Mouse (Mus musculus) stomach, embryonic 15.5 days (tissue): ENCODE measurements around the gene Ssr4. TPM values are rescaled to one million over a fixed set of nuclear protein-coding genes. Genes with fewer than 3 reads are reported as not detected.
"Not testable (repeated sequence)": the region's sequence is repeated elsewhere in the genome, so short reads cannot be mapped to it uniquely, and the experiment has no call there.

Experiments
- ATAC-seq: fragments of 200-750 bp; cut with Nextera tagmentation; 2 replicates; pipeline ENCODE4 v1.8.0; 2017; ENCODE audit warnings: low read depth, moderate number of reproducible peaks, moderate TSS enrichment; ENCODE audit not compliant: insufficient read depth, low FRiP score
- H3K27ac ChIP-seq: fragments of 300-500 bp; sonication (generic); 2 replicates; pipeline ENCODE4 v1.5.1; 2015; ENCODE audit warnings: mild to moderate bottlenecking, inconsistent platforms
- H3K27me3 ChIP-seq: fragments of 300-500 bp; sonication (generic); replicated peaks from 2 replicates; pipeline ENCODE4 v1.6.1; 2015; ENCODE audit warnings: inconsistent platforms
- H3K36me3 ChIP-seq: fragments of 300-500 bp; sonication (generic); 2 replicates; pipeline ENCODE4 v1.6.1; 2015; ENCODE audit warnings: inconsistent platforms
- H3K4me1 ChIP-seq: fragments of 300-500 bp; sonication (generic); 2 replicates; pipeline ENCODE4 v1.6.1; 2015; ENCODE audit warnings: inconsistent platforms
- H3K4me2 ChIP-seq: fragments of 300-500 bp; sonication (generic); 2 replicates; pipeline ENCODE4 v1.6.1; 2015; ENCODE audit warnings: mild to moderate bottlenecking, inconsistent platforms
- H3K4me3 ChIP-seq: fragments of 300-500 bp; sonication (generic); replicated peaks from 2 replicates; pipeline ENCODE4 v1.5.1; 2015; ENCODE audit warnings: inconsistent platforms
- H3K9ac ChIP-seq: fragments of 300-500 bp; sonication (generic); 2 replicates; pipeline ENCODE4 v1.6.1; 2015; ENCODE audit warnings: inconsistent platforms
- H3K9me3 ChIP-seq: fragments of 300-500 bp; sonication (generic); 2 replicates; pipeline ENCODE4 v1.6.1; 2016; ENCODE audit warnings: inconsistent platforms
- WGBS: fragments of 180-500 bp; shearing (Covaris S2); methylation state at CpG from one replicate; pipeline ENCODE4 v1.1.7; 2015; 5-methylcytosine and 5-hydroxymethylcytosine counted together
- polyA plus RNA-seq: library from polyadenylated mRNA; unstranded; fragments of >200 nt; fragmentation: Nextera tagmentation; extraction: Ambion mirVana; gene quantifications from 2 replicates; pipeline ENCODE4 v1.2.1, GENCODE M21; 2015

Ssr4 gene
- polyA plus RNA-seq: 253 and 266 TPM in 2 replicates

- ATAC-seq: peak; percentile 94
- peak within 1 kb of the TSS; percentile 63 for H3K9ac ChIP-seq
- H3K4me1 ChIP-seq: peaks cover 10% of the 10 kb centered on the region; the same call in 1 of the 2 replicates
- H3K36me3 ChIP-seq: no peaks in the 10 kb centered on the region; the same call in 1 of the 2 replicates
- peak within 1 kb of the TSS; percentile 63 for H3K4me3 ChIP-seq
- no peaks in the 10 kb centered on the region for H3K9me3 ChIP-seq
- H3K4me2 ChIP-seq: peak within 1 kb of the TSS; percentile 57
- peak within 1 kb of the TSS; percentile 93 for H3K27ac ChIP-seq
- H3K27me3 ChIP-seq: no peaks in the 10 kb centered on the region
- 16% methylated on average over 52 of the region's 52 CpGs for WGBS
Observed at GRCm38 (mm10) chrX:73786364-73787224, at the start of gene Ssr4, which contains the start of gene Idh3g. Ssr4 (plus strand) TSS chrX:73787028. Idh3g (minus strand) TSS chrX:73786897.

DNA sequence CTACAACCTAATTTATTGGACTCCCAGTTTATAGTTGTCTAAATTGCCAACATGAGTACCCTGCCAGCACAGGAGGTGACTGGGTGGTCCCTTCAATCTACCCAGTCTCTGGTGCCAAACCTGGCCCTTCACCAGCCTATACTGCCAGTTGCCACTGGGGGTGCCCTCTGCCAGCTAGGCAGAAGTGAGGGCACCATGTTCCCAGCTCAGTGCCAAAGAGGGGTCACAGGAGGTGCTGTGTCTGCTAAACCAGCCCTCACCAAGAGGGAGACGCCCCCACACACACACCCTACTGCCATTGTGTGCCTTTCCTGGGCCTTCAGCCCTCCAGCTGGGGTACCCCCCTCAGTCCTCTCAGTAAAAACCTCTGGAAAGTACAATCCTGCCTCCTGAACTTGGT is 48.7 kb upstream of the Ssr4 start:
- no peaks in the 10 kb centered on the region for H3K4me1 ChIP-seq
- 61% methylated on average over 1 of the region's 1 CpGs for WGBS
- no peak overlapping the region for H3K4me3 ChIP-seq
- no peaks in the 10 kb centered on the region for H3K27me3 ChIP-seq
- H3K36me3 ChIP-seq: no peaks in the 10 kb centered on the region
- no peaks in the 10 kb centered on the region for H3K9me3 ChIP-seq
- H3K9ac ChIP-seq: no peak overlapping the region
- no peak overlapping the region for H3K27ac ChIP-seq
- H3K4me2 ChIP-seq: no peak overlapping the region
- no peak for ATAC-seq

DNA sequence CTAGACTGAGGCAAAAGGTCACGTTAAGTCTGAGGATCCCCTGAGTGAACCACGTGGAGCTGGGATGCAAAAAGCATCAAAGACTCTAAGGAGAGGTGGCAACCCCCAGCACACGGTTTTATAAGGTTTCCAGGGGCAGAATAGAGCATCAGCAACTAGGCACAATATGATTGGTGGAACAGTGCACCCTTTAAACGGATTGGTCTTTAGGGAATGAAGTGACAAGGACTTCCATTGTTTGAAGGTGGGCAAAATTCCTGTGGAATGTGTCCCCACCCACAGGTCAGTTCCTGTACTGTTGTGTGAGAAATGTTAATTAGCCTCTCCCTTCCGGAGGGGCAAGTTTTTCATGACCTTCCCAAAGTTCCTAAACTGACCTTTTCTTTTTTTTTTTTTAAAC is 47.7 kb upstream of the Ssr4 start:
- Histone ChIP-seq H3K27ac (no peak overlapping the region), H3K36me3 (no peaks in the 10 kb centered on the region), H3K4me1 (no peaks in the 10 kb centered on the region), H3K27me3 (no peaks in the 10 kb centered on the region), H3K9ac (no peak overlapping the region), H3K4me2 (no peak overlapping the region), H3K4me3 (no peak overlapping the region), H3K9me3 (no peaks in the 10 kb centered on the region)
- 57% methylated on average over 5 of the region's 5 CpGs for WGBS
- no peak for ATAC-seq

DNA sequence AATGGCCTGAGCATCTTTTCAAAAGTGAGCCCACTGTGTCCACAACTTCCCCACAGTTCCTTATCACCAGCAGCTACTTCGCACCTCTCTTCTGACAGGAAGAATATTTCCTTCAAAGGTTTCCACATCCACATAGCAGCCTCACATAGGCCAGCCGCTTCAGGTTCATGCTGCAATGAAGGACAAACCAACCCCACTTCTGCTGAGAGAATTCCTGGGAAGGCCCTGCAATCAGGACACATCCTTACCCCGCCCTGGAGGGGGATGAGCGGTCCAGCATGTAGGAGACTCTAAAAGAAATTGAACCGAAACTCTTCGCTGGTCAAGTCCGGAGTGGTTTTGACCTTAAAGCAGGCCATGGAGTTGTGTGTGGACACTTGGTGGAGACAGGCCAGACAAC is 47.0 kb upstream of the Ssr4 start:
- H3K9me3 ChIP-seq, H3K4me1 ChIP-seq, H3K27me3 ChIP-seq, H3K4me3 ChIP-seq, H3K36me3 ChIP-seq, H3K4me2 ChIP-seq, H3K27ac ChIP-seq, ATAC-seq, H3K9ac ChIP-seq: not testable (repeated sequence)
- WGBS: 94% methylated on average over 7 of the region's 7 CpGs

- Histone ChIP-seq H3K9me3 (no peaks in the 10 kb centered on the region), H3K27me3 (no peaks in the 10 kb centered on the region), H3K4me3 (no peak overlapping the region), H3K36me3 (no peaks in the 10 kb centered on the region), H3K27ac (no peak overlapping the region), H3K4me1 (no peaks in the 10 kb centered on the region), H3K4me2 (no peak overlapping the region), H3K9ac (no peak overlapping the region)
- ATAC-seq: no peak
- WGBS: 60% methylated on average over 1 of the region's 1 CpGs
Observed at GRCm38 (mm10) chrX:73744774-73745481, 41.9 kb upstream of the Ssr4 start.

GRCm38 (mm10) chrX:73748977-73749376 is 37.9 kb upstream of the Ssr4 start:
- no peak for ATAC-seq

DNA sequence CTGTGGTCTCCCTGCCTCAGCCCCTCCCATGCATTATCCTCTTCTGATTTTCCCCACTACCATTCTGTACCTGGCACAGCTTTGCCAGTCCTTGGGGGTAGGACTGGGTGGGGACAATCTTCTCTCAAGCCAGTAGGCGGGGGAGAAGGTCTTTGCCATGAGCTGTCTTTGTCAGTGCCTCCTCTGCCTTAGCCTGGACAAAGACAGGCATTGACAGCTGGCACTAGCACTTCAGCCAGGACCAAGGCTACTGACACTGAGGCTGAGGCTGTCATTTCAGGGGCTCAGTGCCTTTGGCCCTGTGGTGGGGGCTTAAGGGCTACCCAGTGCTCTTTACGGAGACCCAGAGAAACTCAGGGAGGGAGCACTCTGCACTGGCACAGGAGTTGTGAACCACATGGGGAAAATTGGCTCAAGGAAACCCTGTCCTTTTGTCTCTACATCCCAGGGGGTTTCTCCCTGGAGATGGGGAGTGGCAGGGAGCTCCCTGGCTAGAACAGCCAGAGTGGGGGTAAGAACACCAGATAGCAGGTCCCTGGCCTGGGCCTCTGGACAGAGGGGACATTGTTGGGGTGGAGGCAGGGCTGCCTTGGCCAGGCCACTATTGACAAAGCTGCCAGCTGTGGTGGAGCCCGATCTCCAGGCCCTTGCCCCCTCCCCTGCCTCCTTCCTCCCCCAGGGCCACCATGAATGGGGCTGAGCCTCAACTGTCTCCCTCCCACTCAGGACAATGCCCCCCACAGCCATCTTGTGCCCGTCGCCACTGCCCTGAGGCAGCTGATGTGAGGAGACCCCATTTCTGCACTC is 30.3 kb upstream of the Ssr4 start, which contains the start of gene Plxnb3:
Gene Plxnb3 (plus strand): TSS at position 757 of the 807 bp plus-strand sequence.
- no peaks in the 10 kb centered on the region for H3K9me3 ChIP-seq
- H3K4me3 ChIP-seq: no peak within 1 kb of the TSS
- no peak within 1 kb of the TSS for H3K9ac ChIP-seq
- no peaks in the 10 kb centered on the region for H3K36me3 ChIP-seq
- peak; percentile 35; the same call in 1 of the 2 replicates for ATAC-seq
- H3K4me1 ChIP-seq: no peaks in the 10 kb centered on the region
- WGBS: 78% methylated on average over 5 of the region's 5 CpGs
- no peak within 1 kb of the TSS for H3K4me2 ChIP-seq
- H3K27me3 ChIP-seq: no peaks in the 10 kb centered on the region; the same call in 1 of the 2 replicates
- no peak within 1 kb of the TSS for H3K27ac ChIP-seq

More at GRCm38 (mm10) chrX:73748977-73749376, 37.9 kb upstream of the Ssr4 start:
- no peaks in the 10 kb centered on the region for H3K9me3 ChIP-seq
- no peak overlapping the region for H3K27ac ChIP-seq
- no peak overlapping the region for H3K9ac ChIP-seq
- 100% methylated on average over 1 of the region's 1 CpGs for WGBS
- H3K4me2 ChIP-seq: no peak overlapping the region
- H3K36me3 ChIP-seq: no peaks in the 10 kb centered on the region
- no peaks in the 10 kb centered on the region for H3K4me1 ChIP-seq
- H3K27me3 ChIP-seq: no peaks in the 10 kb centered on the region
- H3K4me3 ChIP-seq: no peak overlapping the region

- 83% methylated on average over 13 of the region's 13 CpGs for WGBS
- Histone ChIP-seq H3K9me3 (no peaks in the 10 kb centered on the region), H3K27me3 (no peaks in the 10 kb centered on the region; the same call in 1 of the 2 replicates), H3K9ac (no peak overlapping the region), H3K27ac (no peak overlapping the region), H3K4me1 (no peaks in the 10 kb centered on the region), H3K36me3 (no peaks in the 10 kb centered on the region), H3K4me2 (no peak overlapping the region), H3K4me3 (no peak overlapping the region)
- ATAC-seq: no peak
Observed at GRCm38 (mm10) chrX:73758611-73759290, 28.1 kb upstream of the Ssr4 start.

DNA sequence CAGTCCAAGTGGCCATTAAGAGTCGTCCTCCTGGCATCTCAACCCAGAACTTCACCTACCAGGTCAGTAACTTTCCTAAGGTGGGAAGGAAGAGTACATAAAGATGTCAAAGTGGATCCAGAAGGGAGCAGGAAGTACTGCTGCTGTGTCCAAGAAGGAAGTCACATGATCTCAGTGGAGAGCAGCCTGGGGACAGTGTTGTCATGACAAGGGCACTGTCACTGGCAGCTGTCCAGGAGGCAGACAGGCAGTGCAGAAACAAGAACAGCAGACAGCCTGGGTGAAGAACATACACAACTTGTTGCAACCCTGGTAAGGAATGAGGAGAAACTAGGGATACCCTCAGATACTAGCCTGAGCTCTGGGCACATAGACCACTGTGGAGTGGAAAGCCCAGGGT is 21.5 kb upstream of the Ssr4 start:
- H3K27ac ChIP-seq: no peak overlapping the region
- H3K4me1 ChIP-seq: no peaks in the 10 kb centered on the region
- H3K4me2 ChIP-seq: no peak overlapping the region
- ATAC-seq: no peak
- no peak overlapping the region for H3K9ac ChIP-seq
- no peaks in the 10 kb centered on the region for H3K9me3 ChIP-seq
- WGBS: 75% methylated on average over 1 of the region's 1 CpGs
- H3K4me3 ChIP-seq: no peak overlapping the region
- no peaks in the 10 kb centered on the region for H3K27me3 ChIP-seq
- H3K36me3 ChIP-seq: no peaks in the 10 kb centered on the region

DNA sequence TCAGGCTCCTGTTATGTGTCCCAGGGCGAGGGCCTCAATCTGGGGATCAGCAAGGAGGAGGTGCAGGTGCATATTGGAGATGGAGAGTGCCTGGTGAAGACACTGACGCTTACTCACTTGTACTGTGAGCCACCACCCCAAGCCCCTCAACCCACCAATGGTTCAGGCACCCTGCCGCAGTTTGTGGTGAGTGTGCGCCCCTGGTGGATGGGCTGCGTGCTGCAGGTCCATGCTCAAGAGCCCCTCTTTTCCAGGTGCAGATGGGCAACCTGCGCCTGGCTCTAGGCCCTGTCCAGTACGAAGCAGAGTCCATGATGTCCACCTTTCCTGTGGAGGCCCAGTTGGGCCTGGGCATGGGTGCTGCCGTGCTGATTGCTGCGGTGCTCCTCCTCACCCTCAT is 19.6 kb upstream of the Ssr4 start:
- no peaks in the 10 kb centered on the region for H3K36me3 ChIP-seq
- no peak overlapping the region for H3K4me3 ChIP-seq
- no peak overlapping the region for H3K9ac ChIP-seq
- WGBS: 58% methylated on average over 9 of the region's 9 CpGs
- H3K9me3 ChIP-seq: no peaks in the 10 kb centered on the region
- no peak overlapping the region for H3K4me2 ChIP-seq
- H3K27ac ChIP-seq: no peak overlapping the region
- H3K4me1 ChIP-seq: no peaks in the 10 kb centered on the region
- no peaks in the 10 kb centered on the region for H3K27me3 ChIP-seq
- no peak for ATAC-seq

DNA sequence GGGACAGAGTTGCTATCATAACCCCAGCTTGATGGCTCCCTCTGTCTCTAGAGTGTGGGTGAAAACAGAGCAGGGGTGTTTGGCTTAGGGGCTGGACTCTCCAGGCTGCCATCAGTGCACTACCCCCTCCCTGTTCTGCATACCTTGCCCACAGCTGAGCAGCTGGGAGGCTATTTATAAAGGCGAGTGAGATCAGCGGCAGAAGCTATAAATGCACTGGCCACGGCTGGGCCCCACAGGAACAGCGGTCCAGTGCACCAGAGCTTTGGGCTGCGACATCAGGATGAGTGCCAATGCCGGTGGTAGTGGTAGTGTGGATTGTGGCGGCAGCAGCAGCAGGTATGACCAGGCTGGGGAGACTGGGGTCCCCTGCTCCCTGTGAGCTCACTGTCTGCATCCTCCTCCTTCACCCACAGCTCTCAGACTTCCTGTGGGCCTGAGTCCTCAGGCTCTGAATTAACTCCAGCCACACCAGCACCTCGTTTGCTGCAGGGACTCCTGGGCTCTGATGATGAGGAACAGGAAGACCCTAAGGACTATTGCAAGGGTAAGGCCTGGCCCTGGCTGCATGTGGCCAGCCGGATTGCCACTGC is 12.6 kb upstream of the Ssr4 start, which contains the start of gene Srpk3:
Gene Srpk3 (plus strand): TSS at position 238 of the 593 bp plus-strand sequence.
- no peak within 1 kb of the TSS for H3K9ac ChIP-seq
- H3K27ac ChIP-seq: peak within 1 kb of the TSS; percentile 35; the same call in 1 of the 2 replicates
- H3K9me3 ChIP-seq: no peaks in the 10 kb centered on the region
- no peak within 1 kb of the TSS for H3K4me3 ChIP-seq
- no peak for ATAC-seq
- 50% methylated on average over 9 of the region's 9 CpGs for WGBS
- no peak within 1 kb of the TSS for H3K4me2 ChIP-seq
- 0 out of 2 replicates have a peak, but pooled peaks cover 4% of the 10 kb centered on the region for H3K4me1 ChIP-seq
- no peaks in the 10 kb centered on the region for H3K27me3 ChIP-seq
- H3K36me3 ChIP-seq: no peaks in the 10 kb centered on the region
